Mouse (Mus musculus) lung, postnatal 14 days (tissue): ENCODE data around the gene Ran.

Experiments
- DNase-seq: peaks from one replicate; pipeline ENCODE4 v3.0.0; 2021

Ran gene

GRCm38 (mm10) chr5:129065946-129066345 is 46.1 kb downstream of the Ran start:
- DNase-seq = peak; percentile 59

- no peak for DNase-seq
Observed at GRCm38 (mm10) chr5:129066541-129067230, 46.8 kb downstream of the Ran start.

- no peak for DNase-seq
Observed at GRCm38 (mm10) chr5:129067231-129067834, 47.5 kb downstream of the Ran start.

GRCm38 (mm10) chr5:129071761-129072280 is 52.0 kb downstream of the Ran start:
- no peak for DNase-seq

- no peak for DNase-seq
Observed at GRCm38 (mm10) chr5:129073404-129073803, 53.5 kb downstream of the Ran start.
